Mouse (Mus musculus) embryonic facial prominence, embryonic 15.5 days (tissue): ENCODE measurements at regions not wholly inside any gene's neighbourhood (a gene's known extent, or its start where the extent isn't known, plus 50 kb on each side); places are given as distances from the start of the nearest gene placed in this dataset.
A peak's percentile ranks its signal among the peaks of the same experiment; 100 is the strongest.

Experiments
- ATAC-seq: fragments of 200-750 bp; cut with Nextera tagmentation; 2 replicates; pipeline ENCODE4 v1.8.0; 2017; ENCODE audit warnings: low read depth, moderate TSS enrichment; ENCODE audit not compliant: insufficient number of reproducible peaks, low FRiP score, low TSS enrichment
- H3K27ac ChIP-seq: fragments of 300-500 bp; sonication (generic); replicated peaks from 2 replicates; pipeline ENCODE4 v1.5.1; 2015; ENCODE audit warnings: mild to moderate bottlenecking, inconsistent platforms
- H3K27me3 ChIP-seq: fragments of 300-500 bp; sonication (generic); 2 replicates; pipeline ENCODE4 v1.6.1; 2015; ENCODE audit warnings: inconsistent platforms
- H3K36me3 ChIP-seq: fragments of 300-500 bp; sonication (generic); 2 replicates; pipeline ENCODE4 v1.6.1; 2015; ENCODE audit warnings: mild to moderate bottlenecking, inconsistent platforms
- H3K4me1 ChIP-seq: fragments of 300-500 bp; sonication (generic); 2 replicates; pipeline ENCODE4 v1.6.1; 2015; ENCODE audit warnings: inconsistent platforms
- H3K4me2 ChIP-seq: fragments of 300-500 bp; sonication (generic); replicated peaks from 2 replicates; pipeline ENCODE4 v1.6.1; 2015; ENCODE audit warnings: mild to moderate bottlenecking, inconsistent platforms
- H3K4me3 ChIP-seq: fragments of 300-500 bp; sonication (generic); replicated peaks from 2 replicates; pipeline ENCODE4 v1.5.1; 2015; ENCODE audit warnings: mild to moderate bottlenecking, inconsistent platforms
- H3K9ac ChIP-seq: fragments of 300-500 bp; sonication (generic); 2 replicates; pipeline ENCODE4 v1.6.1; 2015; ENCODE audit warnings: inconsistent platforms
- H3K9me3 ChIP-seq: fragments of 300-500 bp; sonication (generic); replicated peaks from 2 replicates; pipeline ENCODE4 v1.6.1; 2016; ENCODE audit warnings: inconsistent platforms
- WGBS: fragments of 180-500 bp; shearing (Covaris S2); methylation state at CpG from one replicate; pipeline ENCODE4 v1.1.7; 2015; 5-methylcytosine and 5-hydroxymethylcytosine counted together

DNA sequence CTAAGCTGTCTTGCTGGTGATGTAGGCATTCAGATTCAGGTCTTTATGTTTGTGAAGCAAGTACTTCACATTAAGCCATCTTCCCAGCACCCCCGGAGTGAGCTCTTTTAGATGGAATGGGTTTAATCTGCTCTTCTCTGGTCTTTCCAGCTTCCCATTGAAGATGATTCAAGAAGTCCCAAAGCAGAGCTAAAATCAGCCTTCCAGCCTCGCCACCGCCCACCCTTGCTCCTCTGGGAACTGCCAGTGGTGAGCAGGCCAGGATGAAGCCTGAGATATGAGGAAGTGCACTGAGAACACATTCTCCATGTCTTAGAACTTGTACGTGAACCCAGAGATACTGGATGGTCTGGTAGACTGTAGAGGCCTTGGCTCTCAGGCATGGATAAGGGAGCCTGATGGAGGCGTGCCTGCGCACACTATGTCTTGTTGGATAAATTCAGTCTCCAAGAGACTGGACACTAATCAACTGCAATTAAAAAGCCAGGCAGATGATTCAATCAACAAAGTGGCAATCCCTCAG, 51.3 kb upstream of the Mrtfb start:
- ATAC-seq = no peak
- Histone ChIP-seq H3K27me3 (no peaks in the 10 kb centered on the region), H3K4me1 (no peaks in the 10 kb centered on the region), H3K27ac (no peak overlapping the region), H3K4me2 (no peak overlapping the region), H3K36me3 (no peaks in the 10 kb centered on the region), H3K9ac (no peak overlapping the region), H3K9me3 (no peaks in the 10 kb centered on the region), H3K4me3 (no peak overlapping the region)
- WGBS = 88% methylated on average over 6 of the region's 6 CpGs

DNA sequence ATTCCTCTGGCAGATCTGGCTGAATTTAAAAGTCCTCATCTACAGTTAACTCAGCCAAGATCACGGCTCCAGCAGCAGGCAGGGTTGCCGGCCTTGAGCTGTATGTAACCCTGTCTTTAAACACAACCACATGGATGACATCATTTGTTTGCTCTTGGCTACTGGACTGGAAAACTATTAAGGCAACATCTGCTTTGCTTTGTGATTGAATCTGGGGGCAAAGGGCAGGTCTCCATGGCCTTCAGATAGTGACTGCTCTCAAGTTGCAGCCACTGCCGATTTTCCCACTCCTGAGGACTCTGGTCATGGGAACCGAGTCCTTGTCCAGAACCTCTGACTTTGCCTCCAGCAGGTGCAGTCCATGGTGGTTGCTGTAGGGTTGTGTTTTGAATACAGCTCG, 50.4 kb upstream of the Mrtfb start:
- H3K36me3 ChIP-seq = no peaks in the 10 kb centered on the region
- peak; percentile 57; the same call in 1 of the 2 replicates for ATAC-seq
- H3K4me2 ChIP-seq = no peak overlapping the region
- no peaks in the 10 kb centered on the region for H3K9me3 ChIP-seq
- H3K4me1 ChIP-seq = no peaks in the 10 kb centered on the region
- no peak overlapping the region for H3K4me3 ChIP-seq
- no peak overlapping the region for H3K9ac ChIP-seq
- no peak overlapping the region for H3K27ac ChIP-seq
- H3K27me3 ChIP-seq = no peaks in the 10 kb centered on the region
- 24% methylated on average over 5 of the region's 5 CpGs for WGBS
